24 mouse cellular contexts compared by ENCODE assay signal in the genomic region with DNA sequence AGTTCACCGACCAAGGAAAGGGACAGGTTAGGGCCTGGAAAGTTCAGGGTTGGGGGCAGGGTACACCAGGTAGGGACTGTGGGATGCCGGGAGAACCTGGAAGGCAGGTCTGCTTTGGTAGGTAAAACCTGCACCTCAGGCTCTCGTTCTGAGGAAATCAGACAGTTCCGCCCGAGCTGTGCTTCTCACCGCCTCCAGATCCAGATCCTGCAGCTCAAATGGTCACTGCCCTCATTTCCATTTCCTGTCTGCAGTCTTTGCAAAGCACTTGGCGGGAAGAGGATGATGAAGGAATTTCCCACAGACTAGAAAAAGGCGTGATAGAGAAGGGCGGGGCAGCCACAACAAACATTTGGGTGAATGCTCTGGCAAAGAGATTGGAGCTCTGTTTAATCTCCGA. TPM values are rescaled to one million over a fixed set of nuclear protein-coding genes. Genes with fewer than 3 reads are reported as not detected.
"Had no signal": no experiment of that assay in that cellular context is flagged by ENCODE, and none has a peak within 500 bp of the region (broad histone marks: within the 10 kb centered on the region; RNA-seq: fewer than 3 reads in every experiment).

No protein-coding gene starts in this region.

- H3K36me3 ChIP-seq: limb, embryonic 12.5 days; limb, embryonic 15.5 days; lung, embryonic 15.5 days; midbrain, embryonic 12.5 days; midbrain, embryonic 15.5 days; neural tube, embryonic 12.5 days; neural tube, embryonic 15.5 days; stomach, embryonic 15.5 days had no signal

- H3K27ac ChIP-seq: limb, embryonic 12.5 days; limb, embryonic 15.5 days; liver, embryonic 14.5 days; lung, embryonic 15.5 days; midbrain, embryonic 12.5 days; midbrain, embryonic 15.5 days; neural tube, embryonic 12.5 days; neural tube, embryonic 15.5 days; stomach, embryonic 15.5 days had no signal

- H3K4me3 ChIP-seq: limb, embryonic 12.5 days; limb, embryonic 15.5 days; lung, embryonic 15.5 days; megakaryocyte, embryonic 14.5 days; midbrain, embryonic 12.5 days; midbrain, embryonic 15.5 days; neural tube, embryonic 12.5 days; neural tube, embryonic 15.5 days; stomach, embryonic 15.5 days had no signal

- H3K27me3 ChIP-seq: limb, embryonic 12.5 days; limb, embryonic 15.5 days; lung, embryonic 15.5 days; midbrain, embryonic 12.5 days; midbrain, embryonic 15.5 days; neural tube, embryonic 12.5 days; neural tube, embryonic 15.5 days; stomach, embryonic 15.5 days had no signal

- H3K4me1 ChIP-seq: limb, embryonic 12.5 days; limb, embryonic 15.5 days; lung, embryonic 15.5 days; midbrain, embryonic 12.5 days; midbrain, embryonic 15.5 days; neural tube, embryonic 12.5 days; neural tube, embryonic 15.5 days; stomach, embryonic 15.5 days had no signal

- DNase-seq: kidney, adult 18-20 months; kidney, adult 9 months; kidney, postnatal 14 days; kidney, postnatal 4 days; left cerebral cortex, postnatal 4 days; liver, postnatal 0 days; lung, postnatal 10 days; lung, postnatal 36 days; right cerebral cortex, adult 18-20 months; right cerebral cortex, postnatal 14 days; spleen, adult 18-20 months; thymus, adult 2 months; thymus, postnatal 14 days; thymus, postnatal 4 days had no signal

RNA-seq across cellular contexts. Expression of a gene that starts 33.2 kb away (rescaled TPM):
- polyA plus RNA-seq: thymus, adult 2 months had no signal
